Mouse (Mus musculus): ENCODE measurements at regions not wholly inside any gene's neighbourhood (a gene's known extent, or its start where the extent isn't known, plus 50 kb on each side); places are given as distances from the start of the nearest gene placed in this dataset.
A peak's percentile ranks its signal among the peaks of the same experiment; 100 is the strongest.

DNA sequence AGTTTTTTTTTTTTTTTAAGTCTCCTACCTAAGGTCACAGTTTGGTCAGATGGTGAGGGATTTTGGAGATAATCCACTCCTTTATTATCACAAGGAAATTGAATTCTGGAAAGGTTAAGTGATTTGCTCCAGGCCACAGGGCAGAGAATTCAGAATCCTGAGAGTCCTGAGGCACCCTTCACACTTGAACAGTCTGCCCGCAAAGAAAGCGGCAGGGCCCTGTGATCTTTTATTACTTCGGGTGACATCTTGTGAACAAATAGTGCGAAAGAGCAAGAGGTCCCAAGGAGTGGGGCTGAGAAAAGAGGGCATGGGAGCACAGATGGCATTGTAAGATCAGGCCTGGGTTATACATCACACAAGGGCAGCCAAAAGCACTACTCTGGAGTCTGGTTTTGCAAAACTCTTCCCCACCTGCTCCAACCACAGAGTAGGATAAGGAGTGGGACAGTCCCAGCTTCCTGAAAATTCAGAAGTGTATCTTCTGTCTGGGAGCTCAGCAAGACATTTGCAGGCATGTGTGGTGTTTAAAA is 150.5 kb upstream of the Wdr11 start:
- DNase-seq (ENCODE audit: low read depth, low spot score): no peak

GRCm38 (mm10) chr7:129469496-129469895 is 122.2 kb upstream of the Wdr11 start:
- DNase-seq (ENCODE audit: low read depth, low spot score): no peak

- peak; percentile 80 for DNase-seq (ENCODE audit: low read depth, low spot score)
Measured at GRCm38 (mm10) chr7:129483736-129484135, 107.9 kb upstream of the Wdr11 start.

- peak; percentile 60 for DNase-seq (ENCODE audit: low read depth, low spot score)
Measured at GRCm38 (mm10) chr7:129506894-129507293, 84.8 kb upstream of the Wdr11 start.

DNA sequence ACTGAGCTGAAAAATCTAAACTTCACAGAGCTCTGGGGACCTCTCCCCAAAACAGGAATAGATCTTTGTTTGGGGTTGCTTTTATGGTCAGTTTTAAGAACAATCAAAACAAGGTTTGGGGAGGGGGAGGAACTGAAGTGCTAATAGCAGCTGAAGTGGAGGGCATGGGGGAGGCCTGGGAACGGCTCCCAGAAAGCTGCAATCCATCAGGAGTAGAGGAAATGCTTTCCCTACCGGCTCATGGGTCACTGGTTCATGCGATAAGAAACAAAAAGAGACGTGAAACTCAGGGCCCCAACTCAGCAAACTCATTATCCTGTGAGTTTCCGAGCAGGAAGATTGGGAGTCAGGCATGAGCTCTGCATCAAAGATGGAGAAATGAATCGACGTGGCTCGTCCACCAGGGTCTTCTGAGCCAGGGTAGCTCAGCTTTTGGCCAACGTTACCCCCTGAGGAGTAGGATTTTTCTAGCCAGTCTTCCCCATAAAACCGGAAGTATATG is 82.0 kb upstream of the Wdr11 start:
- no peak for DNase-seq (ENCODE audit: low read depth, low spot score)

GRCm38 (mm10) chr7:129514619-129515018 is 77.0 kb upstream of the Wdr11 start:
- DNase-seq (ENCODE audit: low read depth, low spot score): no peak

DNA sequence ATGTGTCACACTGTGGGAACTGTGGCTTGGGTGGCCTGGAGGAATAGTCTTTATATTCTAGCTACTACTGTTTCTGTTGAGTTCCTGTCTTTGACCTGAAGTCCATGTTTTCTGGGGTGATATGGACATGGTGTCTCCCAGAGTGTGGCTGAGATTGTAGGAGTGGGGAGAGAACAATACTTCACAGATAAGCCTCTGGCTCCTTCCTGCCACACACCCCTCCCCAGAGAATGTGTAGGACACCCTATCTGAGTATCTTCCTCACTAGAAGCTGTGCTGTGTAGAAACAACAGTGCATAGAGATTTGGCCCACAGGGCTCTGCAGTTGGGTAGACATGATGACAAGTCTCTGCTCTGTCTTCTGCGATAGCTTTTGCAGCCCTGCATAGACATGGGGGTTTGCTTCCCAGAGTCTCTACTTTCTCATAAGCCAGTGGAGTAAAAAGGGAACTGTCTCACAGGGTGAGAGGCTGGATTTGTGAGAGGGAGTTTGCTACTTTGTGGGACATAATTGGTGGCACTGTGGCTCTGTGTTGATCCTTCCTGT is 67.2 kb upstream of the Wdr11 start:
- no peak for DNase-seq (ENCODE audit: low read depth, low spot score)

DNA sequence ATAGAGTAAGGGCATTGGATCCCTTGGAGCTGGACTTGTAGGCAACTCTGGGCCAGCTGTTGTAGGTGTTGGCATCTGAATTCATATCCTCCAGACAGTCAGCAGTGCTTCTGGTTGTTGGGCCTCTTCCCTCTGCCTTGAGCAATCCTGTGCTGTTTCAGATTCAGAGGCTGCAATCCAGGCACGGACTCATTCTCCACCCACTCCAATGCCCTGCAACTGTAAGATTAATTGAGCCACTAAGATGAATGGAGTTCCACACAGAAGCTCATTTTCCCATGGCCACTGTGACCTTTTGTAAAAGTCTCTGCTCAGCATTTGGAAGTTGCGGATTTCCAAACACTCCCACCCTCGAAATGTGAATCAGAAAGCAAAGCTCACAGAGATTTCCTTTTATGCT is 65.7 kb upstream of the Wdr11 start:
- DNase-seq (ENCODE audit: low read depth, low spot score): no peak

DNA sequence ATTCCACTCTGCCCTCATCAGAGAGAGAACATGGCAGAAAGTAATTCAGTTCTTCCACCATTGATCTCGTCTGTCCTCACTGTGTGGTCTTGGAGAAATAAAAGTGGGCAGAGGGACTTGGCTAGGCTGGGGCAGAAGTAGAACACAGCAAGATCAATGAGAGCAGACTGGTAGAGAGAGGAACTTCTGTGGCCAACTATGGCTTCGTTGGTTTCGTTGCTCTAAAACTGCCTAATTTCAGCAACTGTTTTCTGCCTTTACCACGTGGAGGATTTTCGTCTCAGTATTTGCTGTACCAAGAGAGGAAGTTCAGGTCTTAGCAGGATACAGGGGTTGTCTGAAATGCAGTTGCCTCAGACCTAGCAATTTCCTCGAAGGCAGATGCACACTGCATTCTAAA is 63.4 kb upstream of the Wdr11 start:
- DNase-seq (ENCODE audit: low read depth, low spot score): peak; percentile 9

GRCm38 (mm10) chr7:129533366-129533905 is 58.2 kb upstream of the Wdr11 start:
- DNase-seq (ENCODE audit: low read depth, low spot score): no peak
